Mouse (Mus musculus): ENCODE measurements around the gene Acsf3. TPM values are rescaled to one million over a fixed set of nuclear protein-coding genes. Genes with fewer than 3 reads are reported as not detected.

Acsf3 gene
- total and polyA plus RNA-seq, 3 experiments: 17.8 to 37.2 TPM; not detected in 1

GRCm38 (mm10) chr8:122806956-122807538 is 31.8 kb downstream of the Acsf3 start:
- Histone ChIP-seq H3K36me3 (ENCODE audit: control insufficient read depth in 1 of 2, insufficient read depth in 2 of 2, low read length in 2 of 2) (no peaks in the 10 kb centered on the region; a peak in 1 of 4 replicates), H3K27ac (ENCODE audit: control insufficient read depth, low read depth, low read length) (no peak overlapping the region)
- no peak for DNase-seq (ENCODE audit: low read depth, low spot score)

GRCm38 (mm10) chr8:122807907-122808306 is 32.6 kb downstream of the Acsf3 start:
- Histone ChIP-seq H3K79me2 (ENCODE audit: control insufficient read depth, insufficient read depth, low read length, poor library complexity) (no peaks in the 10 kb centered on the region), H3K27me3 (ENCODE audit: control insufficient read depth in 1 of 2, insufficient read depth in 2 of 2, low read length in 2 of 2) (no peaks in the 10 kb centered on the region), H3K27ac (ENCODE audit: control insufficient read depth, low read depth, low read length) (no peak overlapping the region), H3K4me1 (ENCODE audit: control insufficient read depth in 1 of 2, insufficient read depth in 2 of 2, low read length in 2 of 2) (no peaks in the 10 kb centered on the region), H3K36me3 (ENCODE audit: control insufficient read depth in 1 of 2, insufficient read depth in 2 of 2, low read length in 2 of 2) (no peaks in the 10 kb centered on the region; a peak in 1 of 4 replicates), H3K9ac (ENCODE audit: control insufficient read depth, low read depth, low read length, poor library complexity, severe bottlenecking) (no peak overlapping the region), H3K4me3 (ENCODE audit: control insufficient read depth in 1 of 2, insufficient read depth in 1 of 2, low read depth in 2 of 2, low read length in 2 of 2) (no peak overlapping the region), H3K9me3 (replicated peaks; ENCODE audit: insufficient read depth, low read length) (no peaks in the 10 kb centered on the region)
- TF ChIP-seq ETS1 (IDR thresholded peaks at IDR 0.05; ENCODE audit: low read depth, low read length) (no peak), MAZ (IDR thresholded peaks at IDR 0.05; ENCODE audit: low read depth, low read length) (no peak), RCOR1 (IDR thresholded peaks at IDR 0.05; ENCODE audit: low read depth, low read length) (no peak)
- DNase-seq (ENCODE audit: low read depth, low spot score): no peak

More at GRCm38 (mm10) chr8:122806956-122807538, 31.8 kb downstream of the Acsf3 start:
- Histone ChIP-seq H3K9me3 (replicated peaks; ENCODE audit: insufficient read depth, low read length) (no peaks in the 10 kb centered on the region), H3K79me2 (ENCODE audit: control insufficient read depth, insufficient read depth, low read length, poor library complexity) (no peaks in the 10 kb centered on the region), H3K4me1 (ENCODE audit: control insufficient read depth in 1 of 2, insufficient read depth in 2 of 2, low read length in 2 of 2) (no peaks in the 10 kb centered on the region), H3K9ac (ENCODE audit: control insufficient read depth, low read depth, low read length, poor library complexity, severe bottlenecking) (no peak overlapping the region), H3K27me3 (ENCODE audit: control insufficient read depth in 1 of 2, insufficient read depth in 2 of 2, low read length in 2 of 2) (no peaks in the 10 kb centered on the region), H3K4me3 (ENCODE audit: control insufficient read depth in 1 of 2, insufficient read depth in 1 of 2, low read depth in 2 of 2, low read length in 2 of 2) (no peak overlapping the region)
- TF ChIP-seq ZC3H11A (IDR thresholded peaks at IDR 0.05; ENCODE audit: low read depth, low read length): no peak
- no peak for TF ChIP-seq BHLHE40 (IDR thresholded peaks at IDR 0.05; ENCODE audit: borderline replicate concordance, low read depth, low read length)
- no peak for TF ChIP-seq POLR2AphosphoS2 (IDR thresholded peaks at IDR 0.05; ENCODE audit: low read length)
- TF ChIP-seq KAT2A (conservative IDR thresholded peaks at IDR 0.05; ENCODE audit: low read depth, low read length): no peak
- TF ChIP-seq NRF1 (IDR thresholded peaks at IDR 0.05; ENCODE audit: insufficient read depth, low read depth, low read length, poor library complexity, severe bottlenecking): no peak
- TF ChIP-seq MAX (IDR thresholded peaks at IDR 0.05; ENCODE audit: low read length): no peak
- TF ChIP-seq JUND (IDR thresholded peaks at IDR 0.05; ENCODE audit: low read depth, low read length): no peak
- TF ChIP-seq MAFK (IDR thresholded peaks at IDR 0.05; ENCODE audit: borderline replicate concordance, low read depth, low read length): no peak
- TF ChIP-seq GATA1 (IDR thresholded peaks at IDR 0.05; ENCODE audit: low read depth, low read length): no peak
- no peak for TF ChIP-seq SIN3A (IDR thresholded peaks at IDR 0.05; ENCODE audit: low read length)
- TF ChIP-seq ZKSCAN1 (IDR thresholded peaks at IDR 0.05; ENCODE audit: low read depth, low read length): no peak
- TF ChIP-seq GABPA (IDR thresholded peaks at IDR 0.05; ENCODE audit: low read depth, low read length): no peak
- no peak for TF ChIP-seq ETS1 (IDR thresholded peaks at IDR 0.05; ENCODE audit: low read depth, low read length)
- TF ChIP-seq MYB (IDR thresholded peaks at IDR 0.05; ENCODE audit: low read depth, low read length): no peak
- TF ChIP-seq CTCF (IDR thresholded peaks at IDR 0.05 in 2 of 3, conservative IDR thresholded peaks at IDR 0.05 in 1 of 3; ENCODE audit: control insufficient read depth in 1 of 3, insufficient read depth in 1 of 3, low read depth in 2 of 3, low read length in 3 of 3, poor library complexity in 1 of 3, severe bottlenecking in 1 of 3): no peak
- TF ChIP-seq RCOR1 (IDR thresholded peaks at IDR 0.05; ENCODE audit: low read depth, low read length): no peak
- TF ChIP-seq MEF2A (IDR thresholded peaks at IDR 0.05; ENCODE audit: extremely low read depth, insufficient replicate concordance, low read depth, low read length, poor library complexity, severe bottlenecking): no peak
- no peak for TF ChIP-seq CHD1 (IDR thresholded peaks at IDR 0.05; ENCODE audit: low read depth, low read length)

All from MEL (cell line).